Mouse (Mus musculus): ENCODE data around the gene Ascc3. TPM values are rescaled to one million over a fixed set of nuclear protein-coding genes. Genes with fewer than 3 reads are reported as not detected.

Gene Ascc3
- total RNA-seq, 2 experiments from 2014 or later: 19.8 to 23.4 TPM

GRCm38 (mm10) chr10:50762069-50762468 is 169.6 kb downstream of the Ascc3 start:
- DNase-seq (ENCODE audit: low spot score in 2 of 2): no peak

GRCm38 (mm10) chr10:50762984-50763383 is 170.5 kb downstream of the Ascc3 start:
- DNase-seq (ENCODE audit: low spot score in 2 of 2): no peak

- DNase-seq (ENCODE audit: low spot score in 2 of 2): no peak
Observed at GRCm38 (mm10) chr10:50763457-50764310, 171.2 kb downstream of the Ascc3 start.

GRCm38 (mm10) chr10:50772811-50773210 is 180.3 kb downstream of the Ascc3 start:
- DNase-seq (ENCODE audit: low spot score in 2 of 2): no peak

- DNase-seq (ENCODE audit: low spot score in 2 of 2): no peak
Observed at GRCm38 (mm10) chr10:50773846-50774245, 181.4 kb downstream of the Ascc3 start.

- no peak for DNase-seq (ENCODE audit: low spot score in 2 of 2)
Observed at GRCm38 (mm10) chr10:50792840-50793239, 200.4 kb downstream of the Ascc3 start.

- no peak for DNase-seq (ENCODE audit: low spot score in 2 of 2)
Observed at GRCm38 (mm10) chr10:50801594-50801993, 209.1 kb downstream of the Ascc3 start.

- DNase-seq (ENCODE audit: low spot score in 2 of 2): no peak
Observed at GRCm38 (mm10) chr10:50802380-50802779, 209.9 kb downstream of the Ascc3 start.

GRCm38 (mm10) chr10:50806166-50806565 is 213.7 kb downstream of the Ascc3 start:
- no peak for DNase-seq (ENCODE audit: low spot score in 2 of 2)

- no peak for DNase-seq (ENCODE audit: low spot score in 2 of 2)
Observed at GRCm38 (mm10) chr10:50822363-50822762, 229.9 kb downstream of the Ascc3 start.

- DNase-seq (ENCODE audit: low spot score in 2 of 2): no peak
Observed at GRCm38 (mm10) chr10:50826829-50827228, 234.4 kb downstream of the Ascc3 start.

- no peak for DNase-seq (ENCODE audit: low spot score in 2 of 2)
Observed at GRCm38 (mm10) chr10:50834533-50834932, 242.1 kb downstream of the Ascc3 start.

GRCm38 (mm10) chr10:50843363-50843762 is 250.9 kb downstream of the Ascc3 start:
- no peak for DNase-seq (ENCODE audit: low spot score in 2 of 2)

GRCm38 (mm10) chr10:50868202-50868601 is 275.7 kb downstream of the Ascc3 start:
- DNase-seq (ENCODE audit: low spot score in 2 of 2): no peak

GRCm38 (mm10) chr10:50876952-50877351 is 284.5 kb downstream of the Ascc3 start:
- DNase-seq (ENCODE audit: low spot score in 2 of 2): no peak

- DNase-seq (ENCODE audit: low spot score in 2 of 2): no peak
Observed at GRCm38 (mm10) chr10:50881476-50882069, 289.1 kb downstream of the Ascc3 start.

- DNase-seq (ENCODE audit: low spot score in 2 of 2): no peak
Observed at GRCm38 (mm10) chr10:50882366-50882765, 289.9 kb downstream of the Ascc3 start.

- no peak for DNase-seq (ENCODE audit: low spot score in 2 of 2)
Observed at GRCm38 (mm10) chr10:50886305-50886704, 293.8 kb downstream of the Ascc3 start.

- no peak for DNase-seq (ENCODE audit: low spot score in 2 of 2)
Observed at GRCm38 (mm10) chr10:50890621-50891020, 298.2 kb downstream of the Ascc3 start.

- peak in 1 of 2 experiments; percentile 15 for DNase-seq (ENCODE audit: low spot score in 2 of 2)
Observed at GRCm38 (mm10) chr10:50891876-50892711, 299.6 kb downstream of the Ascc3 start.

GRCm38 (mm10) chr10:50892751-50893320 is 300.4 kb downstream of the Ascc3 start:
- no peak for DNase-seq (ENCODE audit: low spot score in 2 of 2)
